Mouse (Mus musculus) frontal cortex, postnatal 10 days (tissue): Measurements from ENCODE around the gene Dysf.
A peak's percentile ranks its signal among the peaks of the same experiment; 100 is the strongest.

Experiments
- DNase-seq, 2 experiments: peaks; one replicate each; pipeline ENCODE4 v3.0.0; 2022; ENCODE audit warnings: low spot score in 2 of 2, mixed read lengths in 1 of 2

Dysf gene

DNA sequence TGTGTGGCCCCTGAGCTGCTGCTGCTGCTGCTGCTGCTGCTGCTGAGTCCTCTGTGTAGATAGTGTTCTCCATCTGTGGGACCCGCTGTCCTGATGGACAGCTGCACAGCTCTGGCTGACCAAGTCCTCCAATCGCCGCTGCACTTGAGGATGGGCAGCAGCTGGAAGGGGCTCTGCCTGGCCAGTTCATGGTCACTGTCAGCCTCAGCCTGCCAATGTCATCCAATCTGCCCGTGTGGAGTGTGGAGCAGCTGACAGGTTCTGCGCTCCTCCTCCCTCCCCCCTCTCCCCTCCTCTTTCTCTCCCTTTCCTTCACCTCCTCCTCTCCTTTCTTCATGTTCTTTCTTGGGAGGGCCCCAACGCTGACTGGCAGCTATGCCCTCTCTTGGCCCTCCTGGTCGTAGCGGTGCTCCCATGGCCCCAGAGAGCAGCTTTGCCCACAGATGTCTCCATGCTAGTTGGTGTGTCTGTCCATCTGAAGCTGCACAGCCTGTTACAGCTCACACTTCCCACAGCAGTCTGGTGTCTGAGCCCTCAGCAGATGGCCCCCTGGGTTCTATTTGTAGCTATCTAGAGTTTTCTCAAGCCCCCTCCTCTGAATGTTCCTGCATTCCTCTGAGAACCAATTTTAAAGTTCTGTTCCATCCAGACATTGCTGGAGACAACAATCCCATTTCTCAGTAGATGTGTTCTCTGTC is 223.8 kb downstream of the Dysf start:
- DNase-seq, result peak; percentile 38 to 60

DNA sequence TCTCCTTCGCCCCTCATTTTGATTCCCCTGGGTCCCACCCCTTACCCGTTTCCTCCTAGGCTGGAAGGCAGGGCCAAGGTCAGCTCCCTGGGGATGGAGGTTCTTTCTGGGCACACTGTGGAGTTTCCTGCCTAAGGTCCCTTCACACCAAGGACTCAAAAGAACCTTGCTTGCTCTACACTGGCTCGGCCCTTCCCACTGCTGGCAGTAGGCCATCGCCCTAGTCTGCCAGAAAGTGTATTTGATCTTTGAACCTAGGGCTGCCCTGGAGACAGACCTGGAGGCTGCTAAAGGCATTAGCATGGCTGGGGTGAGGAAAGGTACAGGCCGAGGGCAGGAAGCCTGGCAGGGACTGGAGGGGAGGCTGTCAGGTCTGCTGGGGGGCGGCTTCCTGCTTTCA is 225.4 kb downstream of the Dysf start:
- DNase-seq, result no peak

DNA sequence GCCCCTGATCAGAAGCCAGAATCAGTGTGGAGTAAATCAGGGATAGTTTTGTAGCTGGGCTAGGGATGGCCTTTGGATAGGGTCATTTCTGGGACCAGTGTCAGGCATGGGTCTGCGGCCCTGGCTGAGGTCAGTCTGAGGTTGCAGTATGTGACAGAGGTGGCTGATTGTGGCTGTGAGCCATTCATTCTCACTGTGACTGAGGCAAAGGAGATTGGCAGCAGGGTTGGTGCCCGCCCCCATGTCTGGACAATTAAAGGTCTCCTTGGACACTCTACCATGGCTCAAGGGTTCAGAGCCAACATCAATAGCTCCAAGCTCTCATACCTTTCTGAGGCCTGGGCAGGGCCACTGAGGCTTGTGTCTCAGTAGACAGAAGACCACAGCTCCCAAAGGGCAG is 227.0 kb downstream of the Dysf start:
- DNase-seq, result no peak

- no peak for DNase-seq
Observed at GRCm38 (mm10) chr6:84243385-84243784, 235.0 kb downstream of the Dysf start.

GRCm38 (mm10) chr6:84246101-84246760 is 237.8 kb downstream of the Dysf start:
- no peak for DNase-seq

- no peak for DNase-seq
Observed at GRCm38 (mm10) chr6:84246979-84247378, 238.6 kb downstream of the Dysf start.
